Mouse (Mus musculus) lung, adult 2 months (tissue): ENCODE data around the gene Rnf43. TPM values are rescaled to one million over a fixed set of nuclear protein-coding genes. Genes with fewer than 3 reads are reported as not detected.

Experiments used
- DNase-seq: peaks from one replicate; pipeline ENCODE4 v3.0.0; 2022
- H3K4me1 ChIP-seq: fragments of 200-500 bp; 2 replicates; pipeline ENCODE4 v1.6.1; 2011; ENCODE audit warnings: low read length; ENCODE audit not compliant: control insufficient read depth, insufficient read depth
- H3K4me3 ChIP-seq: fragments of 200-500 bp; replicated peaks from 2 replicates; pipeline ENCODE3; 2011; ENCODE audit warnings: low read depth, mild to moderate bottlenecking, control low read depth, low read length; ENCODE audit errors: extremely low read depth
- CTCF ChIP-seq: fragments of 200-500 bp; IDR thresholded peaks from 2 replicates; pipeline ENCODE4 v1.5.1; 2011; ENCODE audit warnings: mild to moderate bottlenecking, low read length, control low read depth; ENCODE audit not compliant: insufficient read depth
- POLR2A ChIP-seq: fragments of 200-500 bp; IDR thresholded peaks from 2 replicates; pipeline ENCODE4 v1.6.1; 2011; ENCODE audit warnings: low read depth, mild to moderate bottlenecking, control low read depth, low read length, borderline replicate concordance; ENCODE audit errors: extremely low read depth
- WGBS: fragments of 180-500 bp; shearing (Covaris S2); methylation state at CpG from one replicate; pipeline ENCODE4 v1.1.7; 2018; 5-methylcytosine and 5-hydroxymethylcytosine counted together
- polyA plus RNA-seq: library from polyadenylated mRNA; depleted of rRNA; stranded (reverse); fragments of >200 nt; gene quantifications from 2 replicates; pipeline ENCODE4 v1.2.3, GENCODE M21; 2012; rRNA removed

Gene Rnf43
- 10.5 and 12.6 TPM in 2 replicates for polyA plus RNA-seq

DNA sequence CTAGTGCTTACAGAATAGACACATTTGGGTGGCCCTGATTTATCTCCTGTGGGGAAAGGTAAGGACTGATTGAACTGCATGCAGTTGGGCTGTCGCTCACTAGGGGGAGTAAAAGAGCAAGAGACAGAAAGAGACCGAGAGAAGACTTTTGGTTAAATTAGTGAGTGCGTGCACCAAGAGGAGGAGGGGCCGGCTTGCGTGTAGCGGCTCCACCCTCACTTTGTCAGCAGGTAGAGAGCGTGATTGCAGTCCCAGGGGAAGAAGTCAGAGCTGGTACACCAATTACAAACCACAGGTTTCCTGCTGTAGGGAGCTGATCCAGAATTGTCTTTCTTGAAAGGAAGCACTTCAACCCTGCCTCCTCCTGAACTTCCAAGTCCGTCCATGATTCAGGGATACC is at the start of gene Rnf43:
Gene Rnf43 (plus strand): TSS at position 316 of the 400 bp plus-strand sequence.
- TF ChIP-seq POLR2A (peak; percentile 66; the same call in 1 of the 2 replicates), CTCF (peak; percentile 46)
- under 1% methylated on average over 8 of the region's 8 CpGs for WGBS
- Histone ChIP-seq H3K4me1 (peaks cover 3% of the 10 kb centered on the region), H3K4me3 (peak within 1 kb of the TSS; percentile 64)
- peak; percentile 88 for DNase-seq

DNA sequence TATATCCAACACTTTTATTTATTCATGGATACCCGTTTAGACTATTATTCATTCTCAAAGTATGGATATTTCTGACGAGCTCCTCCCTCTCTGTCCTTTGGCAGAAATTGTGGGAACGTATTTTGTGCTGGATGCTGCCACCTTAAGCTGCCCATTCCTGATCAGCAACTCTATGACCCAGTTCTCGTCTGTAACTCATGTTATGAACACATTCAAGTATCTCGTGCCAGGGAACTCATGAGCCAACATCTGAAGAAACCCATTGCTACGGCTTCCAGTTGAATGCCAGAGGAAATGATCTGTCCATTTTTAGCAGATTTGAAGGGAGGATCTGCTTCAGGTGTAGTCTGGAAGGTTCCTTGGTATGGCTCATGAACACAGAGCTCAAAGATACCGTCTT is 48.5 kb upstream of the Rnf43 start:
- no peak overlapping the region for H3K4me3 ChIP-seq
- no peak for TF ChIP-seq POLR2A
- TF ChIP-seq CTCF: no peak
- DNase-seq: no peak
- H3K4me1 ChIP-seq: no peaks in the 10 kb centered on the region
- WGBS: 81% methylated on average over 7 of the region's 7 CpGs

DNA sequence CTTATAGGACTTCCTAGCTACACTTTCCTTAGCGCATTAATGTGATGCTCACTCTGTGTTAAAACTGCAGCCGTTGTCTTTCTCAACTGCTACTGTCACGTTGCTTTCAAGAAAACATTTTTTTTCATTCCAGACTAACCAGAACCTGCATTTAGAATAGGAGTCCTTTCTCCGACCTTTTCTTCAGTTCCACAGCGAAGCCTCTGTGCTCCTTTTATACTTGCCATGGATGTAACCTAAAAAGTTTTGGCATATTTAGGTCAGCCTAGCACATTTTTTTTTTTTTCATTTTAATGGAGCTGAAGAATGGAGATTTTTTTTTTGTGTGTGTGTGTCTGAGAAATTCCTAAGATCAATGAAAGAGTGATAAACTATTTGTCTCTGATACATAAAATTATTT is 47.0 kb upstream of the Rnf43 start:
- WGBS: 89% methylated on average over 5 of the region's 5 CpGs
- DNase-seq: no peak
- Histone ChIP-seq H3K4me1 (no peaks in the 10 kb centered on the region), H3K4me3 (no peak overlapping the region)
- no peak for TF ChIP-seq POLR2A
- no peak for TF ChIP-seq CTCF

DNA sequence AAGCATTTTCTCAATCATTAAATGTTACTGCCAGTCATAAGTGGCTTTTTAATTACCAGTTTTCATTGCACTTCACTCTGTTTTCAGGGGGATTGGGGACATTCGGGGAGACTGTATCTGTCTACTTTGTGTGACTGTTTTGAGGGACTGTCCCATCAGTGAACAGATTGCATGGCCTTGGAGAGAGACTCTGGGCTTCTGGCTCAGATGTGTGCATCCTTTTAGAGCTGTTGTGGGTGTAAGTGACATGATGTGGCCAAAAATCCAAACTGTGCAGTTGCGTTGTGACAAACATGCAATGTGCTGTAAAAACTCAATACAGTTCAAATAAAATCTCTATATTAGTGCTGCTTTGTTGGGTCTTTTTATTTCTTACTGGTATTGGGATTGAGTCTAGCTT is 46.6 kb upstream of the Rnf43 start:
- no peak overlapping the region for H3K4me3 ChIP-seq
- no peak for DNase-seq
- no peaks in the 10 kb centered on the region for H3K4me1 ChIP-seq
- WGBS: 94% methylated on average over 2 of the region's 2 CpGs
- no peak for TF ChIP-seq POLR2A
- TF ChIP-seq CTCF: no peak

DNA sequence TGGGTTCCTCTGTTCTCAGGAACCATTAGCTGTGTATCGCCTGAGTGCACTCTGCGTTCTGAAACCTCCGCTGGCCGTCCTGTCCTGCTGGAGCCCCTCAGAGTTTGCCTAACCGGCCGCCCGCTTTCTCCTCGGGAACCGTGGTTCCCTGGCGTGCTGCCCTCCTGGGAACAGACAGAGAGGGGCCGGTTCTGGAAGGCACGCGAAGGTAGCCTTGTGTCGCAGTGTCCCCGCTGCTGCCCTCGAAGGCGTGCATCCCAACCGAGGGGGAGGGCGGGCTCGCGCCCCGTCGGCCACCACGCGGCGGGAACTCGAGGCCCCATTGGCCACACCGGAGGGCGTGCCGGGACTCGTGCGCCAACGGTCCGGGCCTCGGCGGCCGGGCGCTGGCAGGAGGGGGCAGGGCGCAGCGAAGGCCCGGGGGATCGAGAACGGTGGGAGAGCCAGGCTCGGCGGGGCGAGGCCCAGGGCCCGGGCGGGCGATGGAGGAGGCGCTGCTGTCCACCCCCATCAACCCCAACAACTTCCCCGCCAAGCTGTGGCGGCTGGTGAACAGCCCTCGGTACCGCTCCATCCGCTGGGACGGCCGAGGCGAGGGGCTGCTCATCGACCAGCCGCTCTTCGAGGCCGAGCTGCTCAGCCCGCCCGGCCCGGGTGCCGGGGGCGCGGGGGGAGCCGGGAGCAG is 45.6 kb upstream of the Rnf43 start, which contains the start of gene Hsf5:
Gene Hsf5 (plus strand): TSS at position 375 of the 685 bp plus-strand sequence.
- H3K4me1 ChIP-seq: no peaks in the 10 kb centered on the region
- 89% methylated on average over 68 of the region's 69 CpGs for WGBS
- DNase-seq: no peak
- TF ChIP-seq CTCF (no peak), POLR2A (no peak)
- H3K4me3 ChIP-seq: no peak within 1 kb of the TSS

DNA sequence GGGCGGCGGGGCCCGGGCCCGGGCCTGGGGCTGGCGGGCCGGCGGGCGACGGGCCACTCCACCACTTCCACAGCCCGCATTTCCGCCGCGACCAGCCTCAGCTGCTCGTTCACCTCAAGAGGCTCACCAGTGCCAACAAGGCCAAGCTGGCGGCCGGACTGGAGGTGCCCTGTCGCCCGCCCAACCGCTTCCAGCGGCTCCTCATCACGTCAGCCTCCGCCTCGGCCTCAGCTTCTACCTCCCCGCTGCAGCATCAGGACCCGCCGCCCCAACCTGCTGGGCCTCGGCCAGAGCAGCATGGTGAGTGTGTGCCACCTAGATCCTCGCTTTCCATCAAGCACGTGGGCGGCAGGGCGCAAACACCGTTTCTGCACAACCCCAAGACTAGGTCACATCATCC is 44.9 kb upstream of the Rnf43 start:
- Histone ChIP-seq H3K4me1 (no peaks in the 10 kb centered on the region), H3K4me3 (no peak overlapping the region)
- TF ChIP-seq POLR2A: no peak
- TF ChIP-seq CTCF: no peak
- DNase-seq: no peak
- WGBS: 90% methylated on average over 32 of the region's 32 CpGs

DNA sequence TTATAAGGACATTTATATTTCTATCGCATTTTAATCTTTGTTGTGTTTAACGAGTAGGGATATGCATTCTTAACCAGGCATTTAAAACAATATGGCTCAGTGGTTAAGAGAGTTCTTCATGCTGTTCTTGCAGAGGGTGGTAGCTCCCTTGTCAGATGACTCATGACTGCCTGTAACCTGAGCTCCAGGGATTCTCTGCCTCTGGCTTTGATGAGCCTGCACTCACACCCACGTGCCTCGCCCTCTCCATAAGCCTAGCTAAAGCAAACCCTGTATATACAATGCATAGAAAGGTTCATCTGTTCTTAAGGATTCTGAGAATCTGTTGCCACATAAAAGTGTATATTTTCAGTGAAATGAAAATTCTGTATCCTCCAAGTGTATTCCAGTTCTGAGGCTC is 39.4 kb upstream of the Rnf43 start:
- TF ChIP-seq POLR2A (no peak), CTCF (no peak)
- WGBS: 76% methylated on average over 4 of the region's 4 CpGs
- no peak for DNase-seq

DNA sequence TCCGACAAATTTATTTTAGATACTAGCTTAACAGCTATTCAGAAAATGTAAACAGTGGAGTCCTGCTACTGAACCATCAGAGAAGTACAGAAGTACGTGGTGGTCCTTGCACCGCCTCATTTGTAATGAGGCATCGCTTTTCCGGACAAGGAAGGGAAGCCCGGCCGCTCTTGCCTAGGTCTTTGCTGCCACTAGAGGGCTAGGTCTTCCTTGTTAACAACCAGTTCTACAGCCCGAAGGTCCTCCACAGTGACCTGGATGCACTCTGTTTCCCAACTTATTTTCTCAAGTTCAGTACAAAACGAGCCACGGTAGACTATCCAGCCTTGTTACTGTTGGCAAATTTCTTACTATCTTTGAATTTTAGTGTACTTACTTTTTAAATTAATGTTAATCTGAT is 32.7 kb upstream of the Rnf43 start:
- TF ChIP-seq CTCF (peak; percentile 73), POLR2A (no peak)
- DNase-seq: no peak
- 16% methylated on average over 10 of the region's 10 CpGs for WGBS
- Histone ChIP-seq H3K4me3 (no peak overlapping the region), H3K4me1 (no peaks in the 10 kb centered on the region)

More for the DNA sequence above, 39.4 kb upstream of the Rnf43 start:
- H3K4me3 ChIP-seq: no peak overlapping the region
- H3K4me1 ChIP-seq: no peaks in the 10 kb centered on the region

DNA sequence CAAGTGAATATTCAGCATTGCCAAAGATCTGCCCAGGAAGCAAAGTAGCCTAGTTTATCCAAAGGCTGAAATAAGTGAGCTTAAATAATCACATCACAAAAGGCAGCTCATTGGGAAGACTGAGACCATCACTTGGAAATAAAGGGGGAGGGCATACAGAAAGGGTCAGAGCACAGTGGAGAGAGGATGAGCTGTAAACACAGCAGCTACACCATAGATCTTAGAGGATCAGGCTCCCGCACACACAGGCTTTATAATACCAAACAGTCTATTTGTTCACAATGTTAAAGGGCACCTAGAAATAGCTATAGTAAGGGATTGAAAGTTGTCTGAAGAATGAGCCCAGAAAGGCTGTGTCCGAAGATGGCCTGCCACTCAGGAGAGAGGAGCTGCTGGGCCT is 23.7 kb upstream of the Rnf43 start:
- TF ChIP-seq POLR2A (no peak), CTCF (no peak)
- 0 out of 2 replicates have a peak, but pooled peaks cover 2% of the 10 kb centered on the region for H3K4me1 ChIP-seq
- no peak for DNase-seq
- peak overlapping the region; percentile 51 for H3K4me3 ChIP-seq
- WGBS: 27% methylated on average over 2 of the region's 2 CpGs

DNA sequence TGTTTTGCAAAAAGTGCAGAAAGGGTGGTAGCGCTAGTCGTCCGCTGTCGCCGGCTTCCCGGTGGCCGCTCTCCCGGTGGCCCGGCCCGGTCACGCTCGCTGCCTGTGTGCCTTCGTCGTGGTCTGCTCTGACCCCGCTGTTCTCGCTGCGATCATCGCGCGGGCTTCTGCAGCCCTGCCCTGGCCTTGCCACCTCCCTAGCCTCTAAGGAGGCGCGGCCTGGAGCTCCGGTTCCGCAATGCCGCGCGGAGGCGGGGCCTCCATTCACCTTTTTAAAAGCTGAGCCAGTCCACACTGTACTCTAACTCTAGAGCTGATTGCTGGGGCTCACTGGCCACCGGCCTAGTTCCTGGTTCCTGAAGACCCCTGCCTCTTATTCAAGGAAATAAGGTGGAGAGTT is 23.3 kb upstream of the Rnf43 start:
- WGBS: 1% methylated on average over 29 of the region's 29 CpGs
- H3K4me1 ChIP-seq: 0 out of 2 replicates have a peak, but pooled peaks cover 2% of the 10 kb centered on the region
- H3K4me3 ChIP-seq: peak overlapping the region; percentile 51
- DNase-seq: peak; percentile 64
- TF ChIP-seq POLR2A (peak; percentile 87; the same call in 1 of the 2 replicates), CTCF (no peak)

DNA sequence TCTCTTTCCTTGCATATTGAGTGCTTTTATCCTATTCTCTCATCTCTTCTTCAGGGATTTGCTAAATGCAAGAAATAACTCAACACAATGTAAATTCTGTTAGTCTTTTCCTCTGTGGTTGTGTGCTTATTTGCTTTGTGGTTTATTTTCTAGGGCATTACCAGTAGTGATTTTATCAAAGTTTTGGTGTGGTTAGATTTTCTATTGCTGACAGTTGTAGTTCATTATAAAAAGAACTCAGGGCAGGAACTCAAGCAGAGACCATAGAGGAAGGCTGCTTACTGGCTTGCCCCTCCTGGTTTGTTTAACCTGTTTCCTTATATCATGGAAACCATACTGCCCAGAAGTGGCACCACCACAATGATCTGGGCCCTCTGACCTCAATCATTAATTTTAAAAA is 19.7 kb upstream of the Rnf43 start:
- TF ChIP-seq POLR2A (no peak), CTCF (no peak)

More for the DNA sequence above, 19.7 kb upstream of the Rnf43 start:
- DNase-seq: no peak
- Histone ChIP-seq H3K4me1 (0 out of 2 replicates have a peak, but pooled peaks cover 2% of the 10 kb centered on the region), H3K4me3 (no peak overlapping the region)
